ENCODE assay signal across 8 mouse cellular contexts in the genomic region with DNA sequence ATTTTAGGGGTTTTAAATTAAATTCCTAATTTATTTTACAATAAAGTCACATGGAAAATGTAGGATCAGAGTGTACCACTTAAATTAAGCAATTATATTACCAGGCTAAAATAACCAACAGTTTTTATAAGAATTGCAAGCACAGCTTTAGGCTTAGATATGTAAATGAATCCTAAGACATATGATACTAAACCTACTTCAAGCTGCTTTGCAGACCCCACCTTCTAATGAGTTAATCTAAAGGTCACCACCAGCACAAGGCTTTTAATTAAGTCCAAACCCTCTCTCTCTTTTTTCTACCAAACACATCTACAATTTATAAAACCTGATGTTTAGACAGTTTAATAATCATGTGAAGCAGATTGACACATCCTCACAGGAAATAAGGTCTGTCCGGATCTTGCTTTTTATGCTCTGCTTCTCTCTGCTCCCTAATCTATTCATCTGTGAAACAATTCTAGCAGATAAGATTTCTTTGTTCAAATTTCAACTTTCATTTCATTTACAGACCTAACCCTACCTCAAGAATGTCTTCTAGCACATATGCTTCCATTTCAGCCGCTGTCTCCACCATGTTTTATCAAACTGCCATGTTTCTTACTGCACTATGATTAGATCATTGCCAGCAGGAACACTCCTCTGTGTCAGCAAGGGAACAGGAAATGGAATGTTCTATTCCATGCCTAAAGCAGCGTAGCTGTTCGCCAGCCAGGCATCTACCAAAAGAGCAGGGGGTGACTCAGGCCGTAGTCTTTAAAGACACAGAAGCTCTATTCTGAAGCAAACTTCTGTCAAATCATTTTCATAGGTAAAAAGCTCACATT. TPM values are rescaled to one million over a fixed set of nuclear protein-coding genes. Genes with fewer than 3 reads are reported as not detected.
DNase-seq lines count a peak whose midpoint lies in the region; ATAC-seq and TF ChIP-seq lines count a peak whose summit lies in the region.

No protein-coding gene starts in this region.

- no peak overlapping the region for H3K9ac ChIP-seq in embryonic facial prominence, embryonic 14.5 days (ENCODE audit: low read depth, low read length)

- intact Hi-C loops in left cerebral cortex, postnatal 4 days (cut with DNase I), result no loop called here

- H3K27me3 ChIP-seq in embryonic facial prominence, embryonic 14.5 days (replicated peaks; ENCODE audit: control insufficient read depth, insufficient read depth, low read length), result no peaks in the 10 kb centered on the region
- H3K27me3 ChIP-seq in heart, embryonic 10.5 days (ENCODE audit: insufficient read depth, poor library complexity, severe bottlenecking), result no peaks in the 10 kb centered on the region
- no peaks in the 10 kb centered on the region for H3K27me3 ChIP-seq in kidney, adult 2 months (replicated peaks; ENCODE audit: control insufficient read depth, insufficient read depth, low read length)

- peak; percentile 67 for DNase-seq in CD4-positive helper T cell, adult 2 months (ENCODE audit: low read depth, low spot score)
- peak; percentile 87 for DNase-seq in adrenal gland, postnatal 14 days
- DNase-seq in embryonic facial prominence, embryonic 14.5 days (ENCODE audit: low spot score), result peak; percentile 83
- DNase-seq in heart, embryonic 10.5 days (ENCODE audit: low spot score), result no peak
- peak; percentile 74 for DNase-seq in kidney, adult 2 months
- DNase-seq in left cerebral cortex, postnatal 4 days, result peak; percentile 45
- peak; percentile 62 for DNase-seq in right cerebral cortex, postnatal 4 days

- H3K4me1 ChIP-seq in embryonic facial prominence, embryonic 14.5 days (ENCODE audit: control insufficient read depth, insufficient read depth, low read length), result peaks cover 19% of the 10 kb centered on the region
- H3K4me1 ChIP-seq in heart, embryonic 10.5 days, result no peaks in the 10 kb centered on the region
- H3K4me1 ChIP-seq in kidney, adult 2 months (ENCODE audit: control insufficient read depth, insufficient read depth, low read length), result 0 out of 2 replicates have a peak, but pooled peaks cover 3% of the 10 kb centered on the region

- 24% methylated on average over 5 of the region's 5 CpGs for WGBS in embryonic facial prominence, embryonic 14.5 days
- WGBS in heart, embryonic 10.5 days, result 39% methylated on average over 5 of the region's 5 CpGs
- 13% methylated on average over 5 of the region's 5 CpGs for WGBS in kidney, adult 2 months

- TF ChIP-seq CTCF in kidney, adult 2 months (conservative IDR thresholded peaks at IDR 0.05; ENCODE audit: insufficient read depth, insufficient read length, low read depth, low read length), result no peak

- H3K4me2 ChIP-seq in embryonic facial prominence, embryonic 14.5 days (ENCODE audit: low read depth, low read length), result peak overlapping the region; percentile 36

- peak overlapping the region; percentile 34 for H3K27ac ChIP-seq in embryonic facial prominence, embryonic 14.5 days (replicated peaks; ENCODE audit: low read depth, low read length)
- peak overlapping the region; percentile 22; the same call in 1 of the 2 replicates for H3K27ac ChIP-seq in heart, embryonic 10.5 days
- no peak overlapping the region for H3K27ac ChIP-seq in kidney, adult 2 months (ENCODE audit: insufficient read depth, low read depth, low read length)

- no peaks in the 10 kb centered on the region for H3K36me3 ChIP-seq in embryonic facial prominence, embryonic 14.5 days (ENCODE audit: control insufficient read depth, insufficient read depth, low read length)
- H3K36me3 ChIP-seq in heart, embryonic 10.5 days, result no peaks in the 10 kb centered on the region
- no peaks in the 10 kb centered on the region for H3K36me3 ChIP-seq in kidney, adult 2 months (ENCODE audit: control insufficient read depth, insufficient read depth, low read length)

- TF ChIP-seq POLR2A in kidney, adult 2 months (IDR thresholded peaks at IDR 0.05; ENCODE audit: low read depth, low read length), result no peak

- H3K4me3 ChIP-seq in embryonic facial prominence, embryonic 14.5 days (ENCODE audit: low read depth, low read length), result peak overlapping the region; percentile 24
- H3K4me3 ChIP-seq in heart, embryonic 10.5 days, result no peak overlapping the region; the same call in 1 of the 2 replicates
- H3K4me3 ChIP-seq in kidney, adult 2 months (ENCODE audit: insufficient read depth, low read depth, low read length), result no peak overlapping the region

- ATAC-seq in embryonic facial prominence, embryonic 14.5 days (ENCODE audit: low read depth), result peak; percentile 92
- ATAC-seq in megakaryocyte-erythroid progenitor cell, adult 5-6 weeks (replicated peaks; ENCODE audit: low FRiP score, low TSS enrichment, poor library complexity, severe bottlenecking), result peak; percentile 71

- no peaks in the 10 kb centered on the region for H3K9me3 ChIP-seq in embryonic facial prominence, embryonic 14.5 days (ENCODE audit: control insufficient read depth, low read length)
- no peaks in the 10 kb centered on the region for H3K9me3 ChIP-seq in heart, embryonic 10.5 days

RNA-seq across cellular contexts. Expression of a gene that starts 27.0 kb away (rescaled TPM):
- total RNA-seq in adrenal gland, postnatal 14 days (2021), result 97.8 and 100 TPM in 2 replicates
- 30.9 and 31.0 TPM in 2 replicates for polyA plus RNA-seq in embryonic facial prominence, embryonic 14.5 days (2014; fragmentation: Nextera tagmentation; extraction: Ambion mirVana)
- polyA plus RNA-seq in heart, embryonic 10.5 days (2016; fragmentation: Nextera tagmentation; extraction: Ambion mirVana), result 19.2 and 26.0 TPM in 2 replicates
- polyA plus RNA-seq in kidney, adult 2 months (2012; rRNA removed), result 27.1 and 27.9 TPM in 2 replicates
- total RNA-seq in left cerebral cortex, postnatal 4 days (2021), result 100 to 1,000 TPM; 119 to 122 TPM
- total RNA-seq in megakaryocyte-erythroid progenitor cell, adult 5-6 weeks (2014; fragmentation: Nextera tagmentation), result 115 and 123 TPM in 2 replicates
- total RNA-seq in megakaryocyte-erythroid progenitor cell, adult 5-6 weeks (2017), result 115 and 119 TPM in 2 replicates

RNA-seq across cellular contexts. Expression of a gene that starts 27.7 kb away (rescaled TPM):
- total RNA-seq in adrenal gland, postnatal 14 days (2021), result 2.8 and 3.4 TPM in 2 replicates
- polyA plus RNA-seq in embryonic facial prominence, embryonic 14.5 days (2014; fragmentation: Nextera tagmentation; extraction: Ambion mirVana), result 4.2 and 5.0 TPM in 2 replicates
- polyA plus RNA-seq in heart, embryonic 10.5 days (2016; fragmentation: Nextera tagmentation; extraction: Ambion mirVana), result 3.2 and 3.8 TPM in 2 replicates
- polyA plus RNA-seq in kidney, adult 2 months (2012; rRNA removed), result 1.1 and 2.3 TPM in 2 replicates
- 1 to 10 TPM; 1.6 to 1.9 TPM for total RNA-seq in left cerebral cortex, postnatal 4 days (2021)
- 3.3 and 5.2 TPM in 2 replicates for total RNA-seq in megakaryocyte-erythroid progenitor cell, adult 5-6 weeks (2014; fragmentation: Nextera tagmentation)
- 1.4 and 2.4 TPM in 2 replicates for total RNA-seq in megakaryocyte-erythroid progenitor cell, adult 5-6 weeks (2017)
